Mouse (Mus musculus) forebrain, embryonic 14.5 days (tissue): ENCODE data around the gene Adgre4. TPM values are rescaled to one million over a fixed set of nuclear protein-coding genes. Genes with fewer than 3 reads are reported as not detected.

Experiments
- ATAC-seq: fragments of 200-750 bp; cut with Nextera tagmentation; 2 replicates; pipeline ENCODE4 v1.8.0; 2017; ENCODE audit warnings: mild to moderate bottlenecking, moderate library complexity
- DNase-seq: peaks from one replicate; pipeline ENCODE4 v3.0.0-alpha.2; 2015; ENCODE audit warnings: low spot score
- H3K27ac ChIP-seq: fragments of 300-500 bp; sonication (generic); 2 replicates; pipeline ENCODE4 v1.5.1; 2014; ENCODE audit warnings: low read depth, mild to moderate bottlenecking, control low read depth, low read length, moderate library complexity
- H3K27me3 ChIP-seq: fragments of 300-500 bp; sonication (generic); replicated peaks from 2 replicates; pipeline ENCODE4 v1.6.1; 2014; ENCODE audit warnings: low read length, control low read depth, mixed read lengths; ENCODE audit not compliant: control insufficient read depth, insufficient read depth
- H3K36me3 ChIP-seq: fragments of 300-500 bp; sonication (generic); 2 replicates; pipeline ENCODE4 v1.6.1; 2014; ENCODE audit warnings: low read length, control low read depth; ENCODE audit not compliant: control insufficient read depth, insufficient read depth
- H3K4me1 ChIP-seq: fragments of 300-500 bp; sonication (generic); 2 replicates; pipeline ENCODE4 v1.6.1; 2014; ENCODE audit warnings: antibody characterized with exemption, low read length, control low read depth; ENCODE audit not compliant: control insufficient read depth, insufficient read depth
- H3K4me2 ChIP-seq: fragments of 300-500 bp; sonication (generic); 2 replicates; pipeline ENCODE4 v1.6.1; 2014; ENCODE audit warnings: mild to moderate bottlenecking, control low read depth, low read length
- H3K4me3 ChIP-seq: fragments of 300-500 bp; sonication (generic); 2 replicates; pipeline ENCODE4 v1.5.1; 2014; ENCODE audit warnings: low read depth, low read length, control low read depth
- H3K9ac ChIP-seq: fragments of 300-500 bp; sonication (generic); 2 replicates; pipeline ENCODE4 v1.6.1; 2014; ENCODE audit warnings: mild to moderate bottlenecking, low read length, control low read depth, moderate library complexity
- H3K9me3 ChIP-seq: fragments of 300-500 bp; sonication (generic); replicated peaks from 2 replicates; pipeline ENCODE4 v1.6.1; 2016; ENCODE audit warnings: low read length, control low read depth, mixed read lengths; ENCODE audit not compliant: control insufficient read depth
- WGBS: fragments of 180-500 bp; shearing (Covaris S2); extraction: QIAGEN DNeasy Blood & Tissue Kit; methylation state at CpG from one replicate; pipeline ENCODE4 v1.1.7; 2014; 5-methylcytosine and 5-hydroxymethylcytosine counted together
- polyA plus RNA-seq: library from polyadenylated mRNA; unstranded; fragments of >200 nt; fragmentation: Nextera tagmentation; extraction: Ambion mirVana; gene quantifications from 2 replicates; pipeline ENCODE4 v1.2.1, GENCODE M21; 2014

Adgre4 gene
- 0.09 TPM in 1 of 2 replicates, not detected in the other for polyA plus RNA-seq

DNA sequence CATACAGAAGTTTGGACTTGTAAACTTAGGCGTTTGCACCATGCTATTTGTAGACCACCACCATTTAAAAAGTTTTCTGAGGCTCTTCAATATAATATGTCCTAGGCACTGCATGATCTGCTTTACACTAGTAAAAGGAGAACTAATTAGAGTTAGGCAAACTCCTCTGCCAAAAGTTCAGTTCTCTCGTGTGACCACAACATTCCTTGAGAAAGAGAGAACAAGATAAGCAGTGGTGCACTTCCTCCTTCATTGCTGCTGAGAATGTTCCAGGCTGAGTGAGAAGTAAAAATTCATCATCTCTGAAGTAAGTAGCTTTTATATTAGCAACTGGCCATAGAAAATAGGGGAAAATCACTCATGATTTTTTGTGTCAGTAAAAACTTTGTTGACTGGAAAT is at the start of gene Adgre4:
TSS of gene Adgre4 (plus strand) at position 199 of the 400 bp plus-strand sequence.
- 78% methylated on average over 2 of the region's 2 CpGs for WGBS
- H3K4me1 ChIP-seq: no peaks in the 10 kb centered on the region
- no peak within 1 kb of the TSS for H3K9ac ChIP-seq
- H3K9me3 ChIP-seq: no peaks in the 10 kb centered on the region
- H3K4me3 ChIP-seq: no peak within 1 kb of the TSS
- no peak for DNase-seq
- H3K27ac ChIP-seq: no peak within 1 kb of the TSS
- no peaks in the 10 kb centered on the region for H3K36me3 ChIP-seq
- no peaks in the 10 kb centered on the region for H3K27me3 ChIP-seq
- H3K4me2 ChIP-seq: no peak within 1 kb of the TSS
- no peak for ATAC-seq

DNA sequence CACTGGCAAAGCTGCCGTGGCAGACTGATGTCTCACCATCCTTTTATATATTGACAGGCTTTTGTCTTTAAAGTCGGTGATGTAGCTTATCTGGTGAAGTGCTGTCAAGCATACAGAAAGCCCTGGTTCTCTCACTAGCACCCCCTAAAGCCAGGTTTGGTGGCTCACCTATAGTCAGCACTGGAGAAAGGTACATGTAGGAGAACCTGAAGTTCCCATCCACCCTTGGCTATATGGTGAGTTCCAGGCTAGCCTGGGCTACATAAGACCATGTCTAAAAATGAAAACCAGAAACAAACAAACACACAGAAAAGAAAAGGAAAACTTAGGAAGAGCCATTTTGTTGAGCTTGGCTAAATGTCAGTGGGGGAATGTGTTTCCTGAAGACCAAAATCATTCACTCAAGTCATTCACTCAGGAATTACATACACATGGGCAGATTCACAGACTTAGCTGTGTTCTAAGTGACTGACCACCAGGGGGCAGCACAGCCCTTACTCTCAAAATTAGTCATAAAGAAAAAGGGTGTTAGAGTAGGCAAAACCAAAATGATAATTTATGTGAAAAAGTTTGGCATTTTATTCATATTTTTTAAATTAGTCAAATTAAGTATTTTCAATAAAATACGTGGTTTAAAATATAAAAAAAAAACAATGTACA is 47.5 kb upstream of the Adgre4 start:
- peaks cover 31% of the 10 kb centered on the region for H3K36me3 ChIP-seq

DNA sequence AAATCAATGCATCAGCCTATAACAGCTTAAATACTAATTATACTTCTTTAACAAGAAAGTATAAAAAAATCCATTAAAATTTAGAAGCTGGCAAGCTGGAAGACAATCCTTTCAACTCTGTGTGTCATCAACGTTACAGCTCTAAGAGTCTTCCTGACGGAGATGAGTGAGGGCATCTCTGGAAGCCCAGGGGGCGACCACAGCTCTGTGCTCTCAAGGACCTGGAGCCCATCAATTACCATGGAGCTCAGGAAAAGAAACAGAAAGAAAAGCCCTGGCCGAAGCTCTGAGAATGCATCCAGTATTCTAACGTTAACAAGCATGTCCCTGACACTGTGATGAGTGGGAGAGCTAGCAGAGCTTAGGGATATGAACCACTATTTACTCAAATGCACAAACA is 46.9 kb upstream of the Adgre4 start:
- no peak overlapping the region for H3K4me3 ChIP-seq
- no peaks in the 10 kb centered on the region for H3K27me3 ChIP-seq
- no peak overlapping the region for H3K27ac ChIP-seq
- ATAC-seq (no peak), DNase-seq (no peak)
- WGBS: 89% methylated on average over 5 of the region's 5 CpGs
- no peaks in the 10 kb centered on the region for H3K4me1 ChIP-seq
- no peak overlapping the region for H3K4me2 ChIP-seq
- no peaks in the 10 kb centered on the region for H3K9me3 ChIP-seq
- H3K9ac ChIP-seq: no peak overlapping the region
- H3K36me3 ChIP-seq: peaks cover 26% of the 10 kb centered on the region

More for the DNA sequence above, 47.5 kb upstream of the Adgre4 start:
- Histone ChIP-seq H3K9ac (no peak overlapping the region), H3K4me1 (no peaks in the 10 kb centered on the region), H3K4me3 (no peak overlapping the region), H3K27me3 (no peaks in the 10 kb centered on the region), H3K4me2 (no peak overlapping the region), H3K9me3 (no peaks in the 10 kb centered on the region), H3K27ac (no peak overlapping the region)
- 71% methylated on average over 3 of the region's 3 CpGs for WGBS
- DNase-seq (peak; percentile 90), ATAC-seq (peak; percentile 79)

DNA sequence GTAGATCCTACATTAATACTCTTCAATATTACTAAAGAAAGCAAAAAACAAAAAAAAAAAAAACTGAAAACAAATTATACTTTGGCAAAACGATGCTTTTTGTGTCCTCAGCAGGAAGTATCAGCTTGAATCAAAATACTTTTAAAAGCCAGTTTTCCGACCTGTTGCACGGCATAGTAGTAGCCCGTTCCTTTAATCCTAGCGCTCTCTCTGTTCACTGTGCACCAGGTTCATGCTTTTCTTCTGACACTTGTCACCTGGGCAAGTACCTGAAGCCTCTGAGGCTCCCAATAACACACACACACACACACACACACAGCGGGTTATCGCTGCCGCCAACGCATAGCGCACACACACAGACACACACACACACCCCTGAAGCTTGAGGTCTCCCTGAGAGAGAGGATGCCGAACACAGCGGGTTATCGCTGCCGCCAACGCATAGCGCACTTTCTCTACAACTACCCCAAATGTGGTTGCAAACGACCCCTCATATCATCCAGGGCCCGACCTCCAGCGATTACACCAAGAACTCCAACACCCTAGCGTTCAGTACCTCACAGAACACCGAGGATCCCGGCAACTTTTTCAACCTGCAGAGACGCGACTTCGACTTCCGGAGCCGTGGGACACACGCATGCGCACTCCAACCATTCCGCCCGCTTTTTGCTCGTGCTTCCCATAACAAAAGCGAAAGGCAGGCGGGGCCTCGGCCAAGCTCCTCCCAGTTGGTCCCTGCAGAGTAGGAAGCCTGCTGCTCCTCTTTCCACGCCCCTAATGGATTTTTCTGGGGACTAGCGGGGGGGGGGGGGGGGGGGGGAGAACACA is 37.6 kb upstream of the Adgre4 start, which contains the start of gene Pot1b:
TSS of gene Pot1b (minus strand) at position 645 of the 828 bp plus-strand sequence.
- H3K4me3 ChIP-seq: peak within 1 kb of the TSS; percentile 68
- H3K27me3 ChIP-seq: no peaks in the 10 kb centered on the region
- peak within 1 kb of the TSS; percentile 79 for H3K4me2 ChIP-seq
- peak; percentile 99 for DNase-seq
- H3K9me3 ChIP-seq: no peaks in the 10 kb centered on the region
- H3K9ac ChIP-seq: peak within 1 kb of the TSS; percentile 71
- H3K4me1 ChIP-seq: no peaks in the 10 kb centered on the region
- under 1% methylated on average over 36 of the region's 37 CpGs for WGBS
- H3K27ac ChIP-seq: no peak within 1 kb of the TSS
- H3K36me3 ChIP-seq: peaks cover 17% of the 10 kb centered on the region
- ATAC-seq: peak; percentile 98

DNA sequence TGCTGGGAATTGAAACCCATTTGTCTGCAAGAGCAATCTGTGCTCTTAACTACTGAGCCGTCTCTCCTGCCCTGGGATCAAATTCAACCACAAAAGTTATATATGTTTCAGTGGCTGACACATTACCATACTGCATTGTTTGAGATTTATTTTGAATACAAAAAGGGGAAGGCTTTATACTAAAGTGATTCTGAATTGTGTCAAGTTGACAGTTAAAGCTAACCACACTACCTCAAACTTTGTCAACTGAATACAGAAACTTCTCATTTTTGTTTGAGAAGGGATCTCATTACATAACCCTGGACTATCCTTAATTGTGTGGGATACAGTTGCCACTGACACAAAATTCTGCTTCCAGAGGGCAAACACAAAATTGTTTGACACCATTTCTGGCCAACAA is 28.5 kb upstream of the Adgre4 start:
- Histone ChIP-seq H3K4me2 (no peak overlapping the region), H3K27me3 (no peaks in the 10 kb centered on the region), H3K4me1 (no peaks in the 10 kb centered on the region), H3K27ac (no peak overlapping the region), H3K36me3 (no peaks in the 10 kb centered on the region), H3K9ac (no peak overlapping the region), H3K4me3 (no peak overlapping the region), H3K9me3 (no peaks in the 10 kb centered on the region)
- no peak for DNase-seq
- ATAC-seq: no peak
- WGBS: 77% methylated on average over 1 of the region's 1 CpGs

DNA sequence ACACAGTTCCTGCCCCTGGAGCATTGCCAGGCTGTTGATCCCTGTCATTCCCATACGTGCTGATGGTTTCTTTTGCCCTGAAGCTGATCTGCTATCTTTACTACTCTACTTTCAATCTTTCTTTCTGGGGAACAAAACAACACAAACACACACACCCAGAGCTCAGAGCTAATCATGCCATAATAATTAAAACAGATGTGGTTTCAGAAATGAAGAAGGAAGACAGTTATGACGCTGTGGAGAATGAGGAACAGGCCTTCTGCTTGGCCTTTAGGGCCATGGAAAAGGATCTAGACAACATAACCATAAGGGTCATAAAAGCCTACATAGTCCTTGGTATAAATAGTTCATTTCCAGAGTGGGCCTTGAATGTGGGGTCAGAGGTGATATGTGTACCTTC is 27.5 kb upstream of the Adgre4 start:
- Histone ChIP-seq H3K9me3 (no peaks in the 10 kb centered on the region), H3K36me3 (no peaks in the 10 kb centered on the region), H3K4me3 (no peak overlapping the region), H3K27ac (no peak overlapping the region), H3K4me1 (no peaks in the 10 kb centered on the region), H3K9ac (no peak overlapping the region), H3K4me2 (no peak overlapping the region), H3K27me3 (no peaks in the 10 kb centered on the region)
- ATAC-seq (no peak), DNase-seq (no peak)
- 80% methylated on average over 2 of the region's 2 CpGs for WGBS

DNA sequence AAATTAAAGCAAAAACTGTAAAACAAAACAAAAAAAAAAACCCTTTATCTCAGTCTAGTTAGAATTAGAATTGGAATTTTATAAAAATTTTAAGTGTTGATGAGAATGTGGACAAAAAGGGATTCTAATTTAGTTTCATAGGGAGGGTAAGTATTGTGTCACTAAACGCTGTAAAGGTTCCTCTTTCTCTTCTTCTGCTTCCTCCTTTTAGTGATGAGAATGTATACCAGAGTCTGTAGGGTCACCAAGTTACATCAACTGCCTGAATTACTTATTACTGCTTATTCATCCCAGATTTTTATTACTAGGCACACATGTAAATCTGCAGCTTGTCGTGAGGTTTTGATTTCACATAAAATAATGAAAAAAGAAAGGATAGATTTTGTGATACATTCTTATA is 23.6 kb upstream of the Adgre4 start:
- no peak overlapping the region for H3K4me2 ChIP-seq
- H3K27me3 ChIP-seq: no peaks in the 10 kb centered on the region
- no peaks in the 10 kb centered on the region for H3K4me1 ChIP-seq
- whole genome bisulfite sequencing: 79% methylated on average over 2 of the region's 2 CpGs
- no peaks in the 10 kb centered on the region for H3K36me3 ChIP-seq
- no peak overlapping the region for H3K4me3 ChIP-seq
- H3K9me3 ChIP-seq: no peaks in the 10 kb centered on the region
- no peak for DNase-seq
- no peak overlapping the region for H3K9ac ChIP-seq
- no peak for ATAC-seq
- no peak overlapping the region for H3K27ac ChIP-seq

DNA sequence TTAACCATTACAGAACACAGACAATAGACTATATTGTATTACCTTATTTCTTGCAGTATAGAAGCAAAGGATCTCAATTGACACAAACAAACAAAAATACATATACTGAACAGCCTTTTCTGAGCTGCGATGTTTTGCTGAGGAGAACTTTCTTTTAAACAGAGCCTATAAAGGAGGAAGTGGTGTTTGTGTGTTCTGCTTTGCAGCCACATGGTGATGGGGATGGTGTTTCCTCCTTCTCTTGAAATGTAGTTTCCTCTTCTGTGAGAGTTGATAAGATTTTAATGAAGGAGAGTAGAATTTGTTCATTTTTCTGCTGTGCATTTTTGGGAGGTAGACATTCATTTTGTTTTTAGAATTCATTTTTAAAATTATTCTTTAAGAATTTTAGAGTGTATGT is 13.1 kb upstream of the Adgre4 start:
- DNase-seq (no peak), ATAC-seq (no peak)
- Histone ChIP-seq H3K27ac (no peak overlapping the region), H3K4me2 (no peak overlapping the region), H3K4me3 (no peak overlapping the region), H3K9ac (no peak overlapping the region), H3K36me3 (no peaks in the 10 kb centered on the region), H3K27me3 (no peaks in the 10 kb centered on the region), H3K9me3 (no peaks in the 10 kb centered on the region), H3K4me1 (no peaks in the 10 kb centered on the region)
- WGBS: 87% methylated on average over 1 of the region's 1 CpGs

DNA sequence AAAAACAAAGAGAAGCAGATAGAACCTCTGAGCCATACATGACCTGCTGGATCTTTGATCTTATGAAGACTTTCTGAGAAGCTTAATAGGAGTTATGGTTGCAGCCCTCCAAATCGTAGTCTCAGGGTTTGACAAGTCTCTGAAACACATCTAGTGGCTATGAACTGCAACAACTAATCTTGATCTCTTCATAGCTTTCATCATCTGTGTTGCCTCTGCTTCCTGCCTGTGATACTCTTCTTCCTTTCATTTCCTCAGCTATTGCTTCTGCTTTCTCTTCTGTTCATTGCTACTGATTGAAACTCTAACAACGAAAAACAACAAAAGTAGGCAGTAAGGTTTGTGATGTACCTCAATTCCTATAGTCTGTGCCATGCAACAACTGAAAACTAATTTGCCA is 1.4 kb downstream of the Adgre4 start:
- no peak overlapping the region for H3K9ac ChIP-seq
- ATAC-seq (no peak), DNase-seq (no peak)
- no peak overlapping the region for H3K4me3 ChIP-seq
- no peaks in the 10 kb centered on the region for H3K4me1 ChIP-seq
- WGBS: 84% methylated on average over 2 of the region's 2 CpGs
- no peaks in the 10 kb centered on the region for H3K36me3 ChIP-seq
- no peaks in the 10 kb centered on the region for H3K9me3 ChIP-seq
- no peak overlapping the region for H3K4me2 ChIP-seq
- no peaks in the 10 kb centered on the region for H3K27me3 ChIP-seq
- no peak overlapping the region for H3K27ac ChIP-seq
